Mouse (Mus musculus) liver, adult 2 months (tissue): Measurements from ENCODE around the gene Fstl1.

ENCODE experiments used
- CTCF ChIP-seq: fragments of 200-500 bp; IDR thresholded peaks from 2 replicates; pipeline ENCODE4 v1.5.1; 2011; ENCODE audit warnings: low read depth, low read length, control low read depth
- POLR2A ChIP-seq: fragments of 200-500 bp; IDR thresholded peaks from 2 replicates; pipeline ENCODE4 v1.6.1; 2011; ENCODE audit warnings: low read length, control low read depth; ENCODE audit not compliant: insufficient read depth; ENCODE audit errors: extremely low read depth

DNA sequence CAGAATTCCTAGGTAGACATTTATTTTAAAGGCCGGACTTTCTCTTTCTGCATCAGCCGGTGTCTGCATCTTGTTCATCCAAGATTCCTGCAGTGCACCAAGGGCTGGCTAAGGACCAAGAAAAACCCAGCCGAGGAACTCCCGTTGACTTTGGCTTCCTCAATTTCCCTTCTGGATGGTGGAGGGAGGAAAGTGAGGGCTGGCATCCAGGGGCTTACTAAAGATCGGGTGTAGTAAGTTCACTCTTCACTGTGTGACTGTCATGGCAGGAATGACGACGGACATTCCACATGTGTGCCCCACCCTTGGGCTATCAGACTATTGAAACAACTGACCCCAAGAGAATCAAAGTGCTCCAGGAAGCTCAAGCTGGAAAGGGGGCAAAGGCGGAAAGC, 14.1 kb downstream of the Fstl1 start:
- no peak for TF ChIP-seq POLR2A
- no peak for TF ChIP-seq CTCF
